Mouse (Mus musculus) midbrain, embryonic 13.5 days (tissue): Measurements from ENCODE around the gene Eid1. TPM values are rescaled to one million over a fixed set of nuclear protein-coding genes. Genes with fewer than 3 reads are reported as not detected.

Experiments used
- ATAC-seq: fragments of 200-750 bp; cut with Nextera tagmentation; 2 replicates; pipeline ENCODE4 v1.8.0; 2017; ENCODE audit warnings: mild to moderate bottlenecking, moderate TSS enrichment, moderate library complexity
- H3K27ac ChIP-seq: fragments of 300-500 bp; sonication (generic); 2 replicates; pipeline ENCODE4 v1.5.1; 2015; ENCODE audit warnings: inconsistent platforms, mild to moderate bottlenecking, moderate library complexity
- H3K27me3 ChIP-seq: fragments of 300-500 bp; sonication (generic); 2 replicates; pipeline ENCODE4 v1.6.1; 2015; ENCODE audit warnings: mild to moderate bottlenecking, inconsistent platforms
- H3K36me3 ChIP-seq: fragments of 300-500 bp; sonication (generic); 2 replicates; pipeline ENCODE4 v1.6.1; 2015; ENCODE audit warnings: mild to moderate bottlenecking, inconsistent platforms
- H3K4me1 ChIP-seq: fragments of 300-500 bp; sonication (generic); replicated peaks from 2 replicates; pipeline ENCODE4 v1.6.1; 2015; ENCODE audit warnings: inconsistent platforms
- H3K4me2 ChIP-seq: fragments of 300-500 bp; sonication (generic); replicated peaks from 2 replicates; pipeline ENCODE4 v1.6.1; 2015; ENCODE audit warnings: moderate library complexity, mild to moderate bottlenecking, inconsistent platforms
- H3K4me3 ChIP-seq: fragments of 300-500 bp; sonication (generic); replicated peaks from 2 replicates; pipeline ENCODE4 v1.5.1; 2015; ENCODE audit warnings: mild to moderate bottlenecking, inconsistent platforms
- H3K9ac ChIP-seq: fragments of 300-500 bp; sonication (generic); replicated peaks from 2 replicates; pipeline ENCODE4 v1.6.1; 2015; ENCODE audit warnings: mild to moderate bottlenecking, inconsistent platforms
- H3K9me3 ChIP-seq: fragments of 300-500 bp; sonication (generic); 2 replicates; pipeline ENCODE4 v1.6.1; 2016; ENCODE audit warnings: mild to moderate bottlenecking, inconsistent platforms
- WGBS: fragments of 180-500 bp; shearing (Covaris S2); methylation state at CpG from one replicate; pipeline ENCODE4 v1.1.7; 2015; 5-methylcytosine and 5-hydroxymethylcytosine counted together
- polyA plus RNA-seq: library from polyadenylated mRNA; unstranded; fragments of >200 nt; fragmentation: Nextera tagmentation; extraction: Ambion mirVana; gene quantifications from 2 replicates; pipeline ENCODE4 v1.2.1, GENCODE M21; 2015

Eid1 gene
- polyA plus RNA-seq, 1 experiment from 2014 or later = 359 TPM

DNA sequence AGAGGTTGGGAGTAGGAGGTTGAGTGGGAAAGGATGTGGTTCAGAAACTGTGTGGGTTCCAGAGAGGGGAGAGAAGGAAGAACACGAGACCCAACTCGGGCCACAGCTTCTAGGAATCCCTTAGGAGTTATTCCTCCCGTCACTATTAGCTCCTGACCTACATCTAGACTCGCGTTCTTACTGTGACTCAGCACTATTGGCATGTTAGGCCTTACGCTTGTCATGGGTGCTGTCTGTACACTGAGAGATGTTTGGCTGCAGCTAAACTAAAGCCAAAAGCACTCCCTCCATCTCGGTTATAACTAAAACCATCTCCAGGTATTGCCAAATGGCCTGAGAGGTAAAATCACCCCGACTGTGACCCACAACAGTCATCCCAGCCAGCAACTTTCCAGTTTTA lies 43.7 kb downstream of the Eid1 start:
- Histone ChIP-seq H3K36me3 (no peaks in the 10 kb centered on the region), H3K4me3 (no peak overlapping the region), H3K27me3 (peaks cover 9% of the 10 kb centered on the region), H3K4me2 (no peak overlapping the region), H3K27ac (no peak overlapping the region), H3K9ac (no peak overlapping the region), H3K9me3 (no peaks in the 10 kb centered on the region), H3K4me1 (no peaks in the 10 kb centered on the region)
- WGBS = 87% methylated on average over 8 of the region's 8 CpGs
- no peak for ATAC-seq

DNA sequence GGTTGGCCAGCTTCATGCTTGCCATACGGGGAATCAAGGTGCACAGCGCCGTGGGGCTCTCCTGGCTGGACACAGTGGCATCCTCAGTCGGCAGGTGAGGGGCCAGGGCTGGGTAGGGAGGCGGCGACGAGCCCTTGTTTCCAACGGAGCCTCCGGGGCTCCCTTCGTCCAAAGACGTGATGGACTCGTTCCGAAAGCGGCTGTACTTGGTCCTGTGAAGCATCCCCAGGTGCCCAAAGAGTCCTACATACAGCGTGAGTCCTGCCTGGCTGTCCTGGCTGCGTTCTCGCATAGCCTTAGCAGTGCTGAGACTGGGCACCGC lies 50.2 kb downstream of the Eid1 start:
- WGBS = under 1% methylated on average over 18 of the region's 18 CpGs
- H3K27ac ChIP-seq = no peak overlapping the region
- peaks cover 22% of the 10 kb centered on the region for H3K4me1 ChIP-seq
- no peaks in the 10 kb centered on the region for H3K9me3 ChIP-seq
- peak overlapping the region; percentile 68 for H3K9ac ChIP-seq
- peak overlapping the region; percentile 52 for H3K4me3 ChIP-seq
- H3K4me2 ChIP-seq = peak overlapping the region; percentile 97
- H3K27me3 ChIP-seq = peaks cover 44% of the 10 kb centered on the region
- no peak; the same call in 1 of the 2 replicates for ATAC-seq
- no peaks in the 10 kb centered on the region for H3K36me3 ChIP-seq

DNA sequence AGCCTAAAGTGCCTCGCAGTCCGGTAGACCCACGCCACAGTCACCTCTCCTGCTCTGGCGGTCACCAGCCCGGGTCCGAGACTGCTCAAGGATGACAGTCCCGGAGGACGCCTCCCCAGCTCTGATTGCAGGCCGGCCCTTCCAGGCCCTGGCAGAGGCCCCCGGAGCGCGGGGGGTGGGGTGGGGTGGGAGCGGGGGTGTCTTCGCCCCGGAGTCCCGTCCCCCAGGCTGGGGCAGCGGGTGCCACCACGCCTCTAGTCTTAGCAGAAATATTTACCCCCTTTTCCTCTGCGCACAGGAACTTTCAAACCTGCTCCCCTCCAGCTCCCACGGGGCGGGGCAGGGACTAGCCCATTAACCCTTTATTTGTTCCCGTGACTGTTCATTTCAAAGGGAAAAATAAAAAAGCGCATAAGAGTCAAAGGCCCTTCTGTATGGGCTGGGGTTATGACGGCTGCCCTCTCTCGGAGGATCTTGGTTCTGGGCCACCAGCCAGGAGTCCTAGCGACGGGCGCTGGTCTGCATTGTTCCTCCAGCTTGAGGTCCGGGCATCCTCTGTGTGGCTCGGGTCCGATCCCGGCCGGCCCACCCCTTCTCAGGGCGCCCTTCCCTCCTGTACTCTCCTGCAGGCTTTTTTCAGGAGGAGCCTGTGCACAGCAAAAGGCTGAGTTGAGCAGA lies 50.7 kb downstream of the Eid1 start:
- peak; percentile 92 for ATAC-seq
- Histone ChIP-seq H3K4me3 (peak overlapping the region; percentile 52), H3K4me1 (peaks cover 22% of the 10 kb centered on the region), H3K4me2 (peak overlapping the region; percentile 97), H3K27ac (peak overlapping the region; percentile 68), H3K9me3 (no peaks in the 10 kb centered on the region), H3K36me3 (no peaks in the 10 kb centered on the region), H3K9ac (peak overlapping the region; percentile 68), H3K27me3 (peaks cover 44% of the 10 kb centered on the region)
- WGBS = 0% methylated on average over 34 of the region's 34 CpGs

DNA sequence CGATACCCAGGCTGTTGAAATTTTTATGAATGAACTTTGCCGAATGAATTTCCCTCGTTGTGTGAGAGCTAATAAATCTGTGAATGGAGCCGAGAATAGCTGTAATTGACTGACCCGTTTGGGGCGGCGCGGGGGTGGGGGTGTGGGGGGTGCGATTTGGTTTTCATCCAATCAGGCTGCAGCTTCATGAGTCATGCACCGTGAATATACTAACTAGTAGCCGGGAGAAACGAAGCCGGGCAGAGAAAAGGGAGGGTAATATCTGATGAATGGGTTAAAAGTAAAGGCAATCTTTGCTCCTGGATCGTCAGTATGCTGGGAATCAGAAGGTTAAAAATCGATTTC lies 51.2 kb downstream of the Eid1 start, which contains the start of gene Shc4:
TSS of gene Shc4 (minus strand) at position 63 of the 345 bp plus-strand sequence.
- Histone ChIP-seq H3K9me3 (no peaks in the 10 kb centered on the region), H3K27ac (peak within 1 kb of the TSS; percentile 68), H3K4me1 (peaks cover 22% of the 10 kb centered on the region), H3K4me2 (peak within 1 kb of the TSS; percentile 97), H3K27me3 (peaks cover 45% of the 10 kb centered on the region), H3K4me3 (peak within 1 kb of the TSS; percentile 52), H3K9ac (peak within 1 kb of the TSS; percentile 68), H3K36me3 (no peaks in the 10 kb centered on the region)
- ATAC-seq = peak; percentile 87
- WGBS = 1% methylated on average over 15 of the region's 15 CpGs

Other genes with a start within 250 kb of the Eid1 start
- gene Gm9913, start 168.0 kb upstream of the Eid1 start, polyA plus RNA-seq = 0.11 TPM in 1 of 2 replicates, not detected in the other
- 2.0 and 2.6 TPM in 2 replicates for gene Fbn1, start 165.1 kb upstream of the Eid1 start, polyA plus RNA-seq
- gene Cep152, start 48.0 kb upstream of the Eid1 start, polyA plus RNA-seq = 4.0 and 4.3 TPM in 2 replicates
- gene Shc4, start 51.1 kb downstream of the Eid1 start, polyA plus RNA-seq = 1.7 and 1.9 TPM in 2 replicates
- gene Secisbp2l, start 109.8 kb downstream of the Eid1 start, polyA plus RNA-seq = 30.4 and 31.2 TPM in 2 replicates
- 28.6 and 32.8 TPM in 2 replicates for gene Galk2, start 186.0 kb downstream of the Eid1 start, polyA plus RNA-seq
- 71.5 and 73.7 TPM in 2 replicates for gene Cops2, start 186.0 kb downstream of the Eid1 start, polyA plus RNA-seq